Mouse (Mus musculus) liver, postnatal 0 days (tissue): ENCODE results near the gene Mafg.

Source experiments
- CTCF ChIP-seq: sonication (generic); IDR thresholded peaks from 2 replicates; pipeline ENCODE4 v1.5.1; 2016; ENCODE audit warnings: antibody characterized with exemption, low read depth
- EP300 ChIP-seq: IDR thresholded peaks from 2 replicates; pipeline ENCODE4 v1.6.1; 2016; ENCODE audit warnings: antibody characterized with exemption, low read depth, mild to moderate bottlenecking

- TF ChIP-seq CTCF (no peak), EP300 (no peak)
Measured at GRCm38 (mm10) chr11:120682683-120683082, 49.3 kb upstream of the Mafg start.
